Mouse (Mus musculus): ENCODE measurements around the gene Zfp654. TPM values are rescaled to one million over a fixed set of nuclear protein-coding genes. Genes with fewer than 3 reads are reported as not detected.
A peak's percentile ranks its signal among the peaks of the same experiment; 100 is the strongest.

Gene Zfp654
- polyA plus RNA-seq, 1 experiment from 2014 or later = 5.6 TPM

DNA sequence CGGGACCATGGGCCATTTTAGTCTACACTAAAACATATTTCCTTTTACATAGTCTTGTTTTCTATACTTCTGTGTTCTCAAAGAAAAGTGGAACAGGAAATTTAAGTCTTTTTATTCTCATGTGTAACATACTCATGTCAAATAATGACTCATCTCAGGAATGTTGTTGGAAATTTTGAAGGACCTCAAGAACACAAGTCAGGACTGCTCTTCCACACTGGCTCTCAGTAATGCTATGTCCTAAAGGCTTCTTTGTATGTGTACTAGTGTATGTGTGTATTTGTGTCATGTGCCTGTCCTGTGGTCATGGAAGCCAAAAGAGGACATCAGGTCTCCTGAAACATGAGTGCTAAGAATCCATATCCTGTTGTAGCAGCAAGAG is 92.2 kb downstream of the Zfp654 start:
- H3K4me3 ChIP-seq (replicated peaks) = no peak overlapping the region
- no peaks in the 10 kb centered on the region for H3K4me1 ChIP-seq
- H3K4me2 ChIP-seq (replicated peaks) = no peak overlapping the region
- no peak overlapping the region for H3K9ac ChIP-seq
- peaks cover 12% of the 10 kb centered on the region for H3K36me3 ChIP-seq
- H3K9me3 ChIP-seq (replicated peaks) = peaks cover 10% of the 10 kb centered on the region; the same call in 1 of the 2 replicates
- WGBS = 80% methylated on average over 1 of the region's 1 CpGs
- no peak overlapping the region for H3K27ac ChIP-seq (replicated peaks)
- ATAC-seq (ENCODE audit: insufficient number of reproducible peaks, low FRiP score, low TSS enrichment, low read depth) = no peak
- H3K27me3 ChIP-seq = no peaks in the 10 kb centered on the region

DNA sequence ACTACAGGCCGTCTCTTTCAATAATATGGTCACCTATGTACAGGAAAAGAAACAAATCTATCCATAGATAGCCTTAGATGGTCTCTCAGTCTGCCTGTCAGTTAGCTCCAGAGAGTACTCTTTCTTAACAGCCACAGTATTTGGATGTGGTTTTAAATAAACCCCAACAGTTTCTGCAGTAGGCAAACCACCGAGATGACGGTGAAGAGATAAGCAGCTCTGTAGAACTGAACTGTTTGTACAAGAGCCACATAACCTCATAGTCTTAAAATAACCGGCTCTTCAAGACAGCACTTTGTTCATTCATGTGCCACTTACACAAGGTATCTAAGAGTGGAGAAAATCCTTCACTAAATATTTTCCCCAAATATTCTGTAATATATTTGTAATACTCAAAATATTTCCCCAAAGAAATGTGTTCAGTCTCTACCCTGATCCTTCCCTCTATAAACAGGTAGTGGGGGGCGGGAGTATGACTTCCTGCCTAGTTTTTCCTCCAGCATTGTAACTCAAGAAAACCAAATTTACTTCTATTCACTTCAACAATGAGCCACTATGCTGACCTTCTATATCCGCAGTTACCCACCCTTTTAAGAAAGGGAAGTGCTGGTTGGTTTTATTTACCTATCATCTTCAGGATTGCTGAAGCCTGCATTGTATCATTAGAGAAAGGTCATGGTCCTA is 92.7 kb downstream of the Zfp654 start:
- no peak overlapping the region for H3K27ac ChIP-seq (replicated peaks)
- H3K9me3 ChIP-seq (replicated peaks) = peaks cover 10% of the 10 kb centered on the region; the same call in 1 of the 2 replicates
- no peak overlapping the region for H3K9ac ChIP-seq
- H3K36me3 ChIP-seq = peaks cover 10% of the 10 kb centered on the region
- no peak for ATAC-seq (ENCODE audit: insufficient number of reproducible peaks, low FRiP score, low TSS enrichment, low read depth)
- H3K4me1 ChIP-seq = no peaks in the 10 kb centered on the region
- 67% methylated on average over 6 of the region's 6 CpGs for WGBS
- no peak overlapping the region for H3K4me2 ChIP-seq (replicated peaks)
- H3K27me3 ChIP-seq = no peaks in the 10 kb centered on the region
- H3K4me3 ChIP-seq (replicated peaks) = no peak overlapping the region

DNA sequence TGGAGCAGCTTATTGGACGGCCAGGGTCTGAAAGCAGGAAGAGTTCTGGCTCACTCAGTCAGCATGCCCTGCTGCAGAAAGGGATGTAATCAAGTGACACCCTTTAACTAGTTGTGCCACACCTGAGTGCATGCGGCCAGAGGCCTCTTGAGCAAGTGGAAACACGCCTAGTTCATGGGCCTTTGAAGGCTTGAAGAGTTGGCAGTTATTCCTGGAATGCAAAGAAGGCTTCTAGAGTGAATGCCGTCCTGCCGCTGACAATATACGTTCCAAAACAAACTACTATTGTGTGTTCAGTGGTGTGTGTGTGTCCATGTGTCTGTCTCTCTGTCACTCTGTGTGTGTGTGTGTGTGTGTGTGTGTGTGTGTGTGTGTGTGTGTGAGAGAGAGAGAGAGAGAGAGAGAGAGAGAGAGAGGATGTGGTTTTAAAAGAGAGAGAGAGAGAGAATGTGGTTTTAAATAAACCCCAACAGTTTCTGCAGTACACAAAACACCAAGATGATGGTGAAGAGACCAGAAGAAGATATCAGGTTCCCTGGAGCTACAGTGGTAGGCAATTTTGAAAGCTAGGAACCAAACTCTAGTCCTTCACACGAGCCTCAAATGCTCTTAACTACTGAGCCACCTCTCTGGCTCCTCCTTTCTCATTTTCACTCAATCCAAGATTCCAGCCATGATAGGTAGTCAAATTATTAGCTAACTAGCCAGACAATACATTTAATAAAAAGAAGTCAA is 93.6 kb downstream of the Zfp654 start:
- ATAC-seq (ENCODE audit: insufficient number of reproducible peaks, low FRiP score, low TSS enrichment, low read depth) = no peak
- Histone ChIP-seq H3K4me3 (replicated peaks) (no peak overlapping the region), H3K27ac (replicated peaks) (no peak overlapping the region), H3K4me2 (replicated peaks) (no peak overlapping the region), H3K27me3 (no peaks in the 10 kb centered on the region), H3K9ac (no peak overlapping the region), H3K4me1 (no peaks in the 10 kb centered on the region), H3K9me3 (replicated peaks) (peaks cover 1% of the 10 kb centered on the region; the same call in 1 of the 2 replicates), H3K36me3 (peaks cover 1% of the 10 kb centered on the region)
- 76% methylated on average over 7 of the region's 7 CpGs for WGBS

DNA sequence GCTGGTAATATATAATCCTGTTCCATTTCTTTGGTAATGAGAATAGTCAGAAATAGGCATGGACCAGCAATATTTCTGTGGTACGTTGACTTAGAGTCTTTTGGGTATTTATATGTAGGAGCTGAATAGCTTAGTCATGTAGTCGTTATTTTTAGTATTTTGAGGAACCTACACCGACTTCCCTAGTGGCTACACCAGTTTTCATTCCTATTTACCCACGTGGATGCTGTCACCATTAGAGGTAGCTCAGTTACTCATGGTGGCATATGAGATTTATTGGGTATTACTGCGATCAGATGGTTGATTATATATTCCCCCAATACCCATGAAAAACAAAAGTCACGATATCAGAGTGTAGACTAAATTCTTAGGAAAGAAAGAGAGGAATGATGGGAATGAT is 95.1 kb downstream of the Zfp654 start:
- H3K4me3 ChIP-seq (replicated peaks) = no peak overlapping the region
- H3K27me3 ChIP-seq = no peaks in the 10 kb centered on the region
- H3K36me3 ChIP-seq = no peaks in the 10 kb centered on the region
- ATAC-seq (ENCODE audit: insufficient number of reproducible peaks, low FRiP score, low TSS enrichment, low read depth) = no peak
- H3K4me2 ChIP-seq (replicated peaks) = no peak overlapping the region
- no peak overlapping the region for H3K27ac ChIP-seq (replicated peaks)
- H3K9me3 ChIP-seq (replicated peaks) = no peaks in the 10 kb centered on the region
- H3K4me1 ChIP-seq = no peaks in the 10 kb centered on the region
- WGBS = 71% methylated on average over 6 of the region's 6 CpGs
- no peak overlapping the region for H3K9ac ChIP-seq

DNA sequence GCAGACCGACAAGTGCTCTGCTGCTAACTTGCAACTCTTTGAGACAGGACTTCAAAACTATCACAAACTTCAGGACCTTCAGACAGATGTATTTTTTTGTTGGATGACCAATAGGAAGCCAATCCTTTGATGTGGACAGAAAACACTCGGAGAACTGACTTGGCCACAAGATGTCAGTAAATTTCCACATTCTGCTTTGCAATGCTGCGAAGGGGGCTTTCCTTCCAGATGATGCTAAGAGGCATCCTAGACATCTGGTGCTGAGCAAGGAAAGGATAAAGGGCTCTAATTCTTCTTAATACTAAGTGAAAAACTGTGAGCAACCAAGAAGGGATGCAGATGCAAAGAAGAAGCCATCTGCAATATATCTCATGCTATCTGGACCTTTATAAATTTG is 96.7 kb downstream of the Zfp654 start:
- ATAC-seq (ENCODE audit: insufficient number of reproducible peaks, low FRiP score, low TSS enrichment, low read depth) = no peak
- 34% methylated on average over 3 of the region's 3 CpGs for WGBS

DNA sequence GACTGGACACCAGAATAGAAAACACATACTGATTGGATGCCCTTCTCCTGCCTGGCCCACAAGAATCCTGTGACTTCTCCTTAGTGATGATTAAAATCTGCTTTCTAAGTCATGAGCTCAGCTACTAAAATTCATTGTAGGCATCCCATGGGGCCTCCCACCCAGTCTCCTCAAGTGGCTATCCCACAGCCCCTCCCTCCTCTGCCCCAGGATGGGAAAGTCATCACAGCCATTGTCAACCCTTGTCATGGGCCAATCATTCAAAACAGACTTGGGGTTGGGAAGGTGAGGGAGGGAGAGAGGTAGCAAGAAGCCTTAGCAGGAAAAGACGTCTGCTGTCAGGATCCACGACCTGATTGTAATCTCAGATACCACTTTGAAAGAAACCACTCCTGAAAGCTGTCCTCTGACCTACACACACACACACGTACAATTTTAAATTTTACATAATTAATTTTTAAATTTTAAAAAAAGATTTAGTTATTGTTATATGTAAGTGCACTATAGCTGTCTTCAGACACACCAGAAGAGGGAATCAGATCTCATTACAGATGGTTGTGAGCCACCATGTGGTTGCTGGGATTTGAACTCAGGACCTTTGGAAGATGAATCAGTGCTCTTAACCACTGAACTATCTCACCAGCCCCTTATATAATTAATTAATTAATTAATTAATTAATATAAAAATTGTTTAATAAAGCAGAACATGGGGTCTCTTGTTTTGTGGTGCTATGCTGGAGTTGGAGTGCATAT is 97.3 kb downstream of the Zfp654 start:
- Histone ChIP-seq H3K27ac (replicated peaks) (no peak overlapping the region), H3K27me3 (no peaks in the 10 kb centered on the region), H3K9me3 (replicated peaks) (no peaks in the 10 kb centered on the region), H3K4me2 (replicated peaks) (no peak overlapping the region), H3K36me3 (no peaks in the 10 kb centered on the region), H3K4me3 (replicated peaks) (no peak overlapping the region), H3K9ac (no peak overlapping the region), H3K4me1 (no peaks in the 10 kb centered on the region)
- ATAC-seq (ENCODE audit: insufficient number of reproducible peaks, low FRiP score, low TSS enrichment, low read depth) = no peak
- 50% methylated on average over 3 of the region's 3 CpGs for WGBS

More for the DNA sequence above, 96.7 kb downstream of the Zfp654 start:
- Histone ChIP-seq H3K27ac (replicated peaks) (no peak overlapping the region), H3K4me1 (no peaks in the 10 kb centered on the region), H3K4me3 (replicated peaks) (no peak overlapping the region), H3K4me2 (replicated peaks) (no peak overlapping the region), H3K9me3 (replicated peaks) (no peaks in the 10 kb centered on the region), H3K36me3 (no peaks in the 10 kb centered on the region), H3K27me3 (no peaks in the 10 kb centered on the region), H3K9ac (no peak overlapping the region)

DNA sequence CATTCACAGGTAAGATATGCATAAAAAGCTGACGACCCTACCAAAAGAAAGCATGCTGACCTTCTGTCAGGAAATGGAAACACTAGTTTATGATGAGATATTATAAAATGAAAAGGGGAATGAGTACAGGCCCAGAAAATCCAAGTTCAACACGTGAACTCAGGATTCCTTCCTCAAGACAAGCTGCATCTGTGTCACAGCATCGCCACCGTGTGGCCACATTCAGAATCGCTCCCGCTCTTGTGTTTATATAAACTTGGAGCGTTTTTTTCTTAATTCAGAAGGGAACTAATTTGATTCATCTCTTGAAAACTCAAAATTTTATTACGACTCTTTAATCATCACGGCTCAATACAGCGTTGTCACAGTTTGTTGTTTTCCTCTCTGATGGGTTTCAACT is 103.2 kb downstream of the Zfp654 start:
- no peaks in the 10 kb centered on the region for H3K4me1 ChIP-seq
- H3K36me3 ChIP-seq = no peaks in the 10 kb centered on the region
- no peaks in the 10 kb centered on the region for H3K9me3 ChIP-seq (replicated peaks)
- no peak overlapping the region for H3K4me2 ChIP-seq (replicated peaks)
- H3K4me3 ChIP-seq (replicated peaks) = no peak overlapping the region
- no peaks in the 10 kb centered on the region for H3K27me3 ChIP-seq
- H3K9ac ChIP-seq = no peak overlapping the region
- 9% methylated on average over 10 of the region's 10 CpGs for WGBS
- no peak overlapping the region for H3K27ac ChIP-seq (replicated peaks)
- ATAC-seq (ENCODE audit: insufficient number of reproducible peaks, low FRiP score, low TSS enrichment, low read depth) = no peak

DNA sequence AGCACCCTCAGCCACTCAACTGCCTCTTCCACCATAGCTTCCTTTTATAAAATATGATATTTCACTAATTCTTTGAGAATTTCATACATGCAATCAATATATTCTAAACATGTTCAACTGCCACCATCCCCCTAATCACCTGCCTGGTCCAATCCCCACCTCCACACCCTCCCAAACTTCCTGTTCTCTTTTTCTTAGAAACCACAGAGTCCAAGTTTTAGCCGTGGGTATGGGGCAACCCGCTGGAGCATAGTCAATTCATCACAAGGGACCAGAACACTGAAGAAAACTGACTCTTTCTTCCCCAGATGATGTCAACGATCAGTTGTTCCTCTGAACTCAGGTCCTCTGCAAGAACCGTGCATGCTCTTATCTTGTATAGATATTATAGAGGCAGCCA is 106.4 kb downstream of the Zfp654 start:
- Histone ChIP-seq H3K4me2 (replicated peaks) (no peak overlapping the region), H3K9ac (no peak overlapping the region), H3K4me1 (no peaks in the 10 kb centered on the region), H3K4me3 (replicated peaks) (no peak overlapping the region), H3K27ac (replicated peaks) (no peak overlapping the region), H3K9me3 (replicated peaks) (no peaks in the 10 kb centered on the region), H3K36me3 (no peaks in the 10 kb centered on the region), H3K27me3 (no peaks in the 10 kb centered on the region)
- no peak for ATAC-seq (ENCODE audit: insufficient number of reproducible peaks, low FRiP score, low TSS enrichment, low read depth)
- 83% methylated on average over 4 of the region's 4 CpGs for WGBS

DNA sequence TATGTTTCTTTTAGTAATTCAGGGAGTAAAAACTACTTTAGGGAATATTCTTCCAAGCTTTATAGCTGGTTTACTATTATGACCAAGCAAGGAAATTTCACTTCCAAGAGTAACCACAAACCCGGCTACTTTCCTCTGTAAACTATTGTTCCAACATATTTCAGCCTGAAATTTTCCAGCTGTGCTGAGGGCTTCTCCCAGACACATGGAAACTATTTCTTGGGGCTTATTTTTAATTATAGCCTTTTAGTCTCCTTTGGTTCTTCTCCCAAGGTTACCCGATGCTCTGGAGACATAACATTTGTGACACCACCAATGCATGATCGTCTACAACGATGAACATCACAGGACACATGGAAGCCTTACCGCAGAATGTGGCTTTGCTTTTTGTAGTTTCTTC is 114.2 kb downstream of the Zfp654 start:
- peak; percentile 29; the same call in 1 of the 2 replicates for ATAC-seq (ENCODE audit: insufficient number of reproducible peaks, low FRiP score, low TSS enrichment, low read depth)
- no peak overlapping the region for H3K4me2 ChIP-seq (replicated peaks)
- no peak overlapping the region for H3K9ac ChIP-seq
- H3K4me3 ChIP-seq (replicated peaks) = no peak overlapping the region
- H3K27me3 ChIP-seq = no peaks in the 10 kb centered on the region
- no peaks in the 10 kb centered on the region for H3K9me3 ChIP-seq (replicated peaks)
- no peaks in the 10 kb centered on the region for H3K4me1 ChIP-seq
- H3K27ac ChIP-seq (replicated peaks) = no peak overlapping the region
- no peaks in the 10 kb centered on the region for H3K36me3 ChIP-seq
- 29% methylated on average over 5 of the region's 5 CpGs for WGBS
